Mouse (Mus musculus) ES-E14 (cell line): ENCODE measurements around the gene 7530416G11Rik. TPM values are rescaled to one million over a fixed set of nuclear protein-coding genes. Genes with fewer than 3 reads are reported as not detected.

Experiments used
- DNase-seq: peaks from one replicate; pipeline ENCODE4 v3.0.0-alpha.2; 2013; ENCODE audit warnings: low read depth, low spot score
- H3K27ac ChIP-seq: 2 replicates; pipeline ENCODE4 v1.5.1; 2012; ENCODE audit warnings: low read depth, mild to moderate bottlenecking, low read length, moderate library complexity, mixed read lengths; ENCODE audit not compliant: poor library complexity, insufficient read depth, severe bottlenecking
- H3K36me3 ChIP-seq: 2 replicates; pipeline ENCODE4 v1.6.1; 2012; ENCODE audit warnings: mild to moderate bottlenecking, low read length, moderate library complexity, mixed read lengths; ENCODE audit not compliant: control insufficient read depth, poor library complexity, insufficient read depth, severe bottlenecking
- H3K4me1 ChIP-seq, 2 experiments: fragments of 150-350 bp in 1 of 2; sonication (generic) in 1 of 2; 2 replicates each; pipeline ENCODE4 v1.6.1; 2012; ENCODE audit warnings: low read length in 2 of 2, mild to moderate bottlenecking in 1 of 2, mixed read lengths in 1 of 2; ENCODE audit not compliant: control insufficient read depth in 2 of 2, insufficient read depth in 2 of 2, poor library complexity in 1 of 2
- H3K4me3 ChIP-seq, 2 experiments: fragments of 150-350 bp in 1 of 2; sonication (generic) in 1 of 2; 2 replicates each; pipeline ENCODE4 v1.5.1; 2012; ENCODE audit warnings: low read length in 2 of 2, low read depth in 1 of 2, mild to moderate bottlenecking in 1 of 2, mixed read lengths in 1 of 2; ENCODE audit not compliant: insufficient read depth in 1 of 2, poor library complexity in 1 of 2, severe bottlenecking in 1 of 2
- H3K9ac ChIP-seq: 2 replicates; pipeline ENCODE4 v1.6.1; 2012; ENCODE audit warnings: low read depth, mild to moderate bottlenecking, low read length, mixed read lengths; ENCODE audit not compliant: poor library complexity, insufficient read depth, severe bottlenecking
- H3K9me3 ChIP-seq: fragments of 150-350 bp; sonication (generic); 2 replicates; pipeline ENCODE4 v1.6.1; 2012; ENCODE audit warnings: low read depth, mild to moderate bottlenecking, low read length; ENCODE audit not compliant: control insufficient read depth, insufficient read depth
- CHD2 ChIP-seq: IDR thresholded peaks from 2 replicates; pipeline ENCODE4 v1.6.1; 2014; ENCODE audit warnings: mild to moderate bottlenecking, low read depth, low read length, inconsistent platforms
- HCFC1 ChIP-seq: IDR thresholded peaks from 2 replicates; pipeline ENCODE4 v1.6.1; 2012; ENCODE audit warnings: low read length, inconsistent platforms, borderline replicate concordance; ENCODE audit not compliant: insufficient read depth
- MAFK ChIP-seq: IDR thresholded peaks from 2 replicates; pipeline ENCODE4 v1.6.1; 2014; ENCODE audit warnings: mild to moderate bottlenecking, low read depth, low read length, inconsistent platforms; ENCODE audit not compliant: insufficient read depth
- ZC3H11A ChIP-seq: IDR thresholded peaks from 2 replicates; pipeline ENCODE4 v1.6.1; 2012; ENCODE audit warnings: low read depth, mild to moderate bottlenecking, inconsistent platforms, low read length, borderline replicate concordance
- ZNF384 ChIP-seq: IDR thresholded peaks from 2 replicates; pipeline ENCODE4 v1.6.1; 2012; ENCODE audit warnings: low read depth, low read length, inconsistent platforms
- in situ Hi-C, 2 experiments: fragments of 600-800 bp; cut with MboI; formaldehyde crosslinking; loops; one replicate each; pipeline ENCODE4 v1.15.1; 2025; ENCODE audit warnings: low sequenced_read_pairs in 2 of 2, inconsistent platforms in 1 of 2; ENCODE audit not compliant: unreplicated experiment in 2 of 2
- total RNA-seq: library from RNA; depleted of rRNA; stranded (reverse); fragments of 300-350 nt; gene quantifications from 2 replicates; pipeline ENCODE4 v1.2.3, GENCODE M21; 2012

The 7530416G11Rik gene
- total RNA-seq, 1 experiment, result not detected

GRCm38 (mm10) chr15:85523173-85523991 is 20.4 kb upstream of the 7530416G11Rik start:
- H3K4me1 ChIP-seq, result peaks cover 0 to 15% of the 10 kb centered on the region in 2 experiments; a peak in 3 of 4 replicates
- TF ChIP-seq ZC3H11A, result no peak
- TF ChIP-seq HCFC1, result no peak
- no peak for TF ChIP-seq ZNF384
- TF ChIP-seq CHD2, result no peak
- TF ChIP-seq MAFK, result no peak
- no peak overlapping the region for H3K27ac ChIP-seq
- no peak for DNase-seq
- in situ Hi-C loops, result no loop called here
- H3K4me3 ChIP-seq, result no peak overlapping the region
- H3K9ac ChIP-seq, result no peak overlapping the region
- H3K36me3 ChIP-seq, result no peaks in the 10 kb centered on the region
- H3K9me3 ChIP-seq, result no peaks in the 10 kb centered on the region

GRCm38 (mm10) chr15:85519438-85519837 is 16.4 kb upstream of the 7530416G11Rik start:
- peaks cover 0 to 18% of the 10 kb centered on the region in 2 experiments; a peak in 3 of 4 replicates for H3K4me1 ChIP-seq
- no peak overlapping the region for H3K4me3 ChIP-seq
- no peaks in the 10 kb centered on the region for H3K36me3 ChIP-seq
- no peak for TF ChIP-seq ZNF384
- no peak for TF ChIP-seq ZC3H11A
- no peak for TF ChIP-seq HCFC1
- TF ChIP-seq MAFK, result no peak
- no peak for TF ChIP-seq CHD2
- H3K9me3 ChIP-seq, result no peaks in the 10 kb centered on the region
- no peak overlapping the region for H3K27ac ChIP-seq
- H3K9ac ChIP-seq, result no peak overlapping the region
- in situ Hi-C loops, result no loop called here
- no peak for DNase-seq

GRCm38 (mm10) chr15:85507370-85508014 is 4.5 kb upstream of the 7530416G11Rik start:
- in situ Hi-C loops, result no loop called here
- Histone ChIP-seq H3K4me3 (peak overlapping the region; percentile 42 to 51), H3K9ac (peak overlapping the region; percentile 12; the same call in 1 of the 2 replicates), H3K4me1 (peaks cover 0 to 2% of the 10 kb centered on the region in 2 experiments; a peak in 1 of 4 replicates), H3K36me3 (no peaks in the 10 kb centered on the region), H3K9me3 (no peaks in the 10 kb centered on the region), H3K27ac (no peak overlapping the region)
- DNase-seq, result no peak
- TF ChIP-seq ZC3H11A, result no peak
- no peak for TF ChIP-seq CHD2
- TF ChIP-seq MAFK, result no peak
- TF ChIP-seq HCFC1, result no peak
- TF ChIP-seq ZNF384, result no peak

GRCm38 (mm10) chr15:85506680-85507079 is 3.7 kb upstream of the 7530416G11Rik start:
- peaks cover 0 to 2% of the 10 kb centered on the region in 2 experiments; a peak in 1 of 4 replicates for H3K4me1 ChIP-seq
- H3K4me3 ChIP-seq, result no peak overlapping the region
- H3K9ac ChIP-seq, result no peak overlapping the region
- TF ChIP-seq ZNF384 (no peak), ZC3H11A (no peak), HCFC1 (no peak), CHD2 (no peak), MAFK (no peak)
- in situ Hi-C loops, result no loop called here
- no peaks in the 10 kb centered on the region for H3K36me3 ChIP-seq
- no peaks in the 10 kb centered on the region for H3K9me3 ChIP-seq
- no peak overlapping the region for H3K27ac ChIP-seq
- DNase-seq, result no peak
